Mouse (Mus musculus) midbrain, embryonic 15.5 days (tissue): ENCODE data around the gene Awat2. TPM values are rescaled to one million over a fixed set of nuclear protein-coding genes. Genes with fewer than 3 reads are reported as not detected.

ENCODE experiments used
- ATAC-seq: fragments of 200-750 bp; cut with Nextera tagmentation; replicated peaks from 2 replicates; pipeline ENCODE4 v1.8.0; 2017; ENCODE audit warnings: moderate TSS enrichment
- H3K27ac ChIP-seq: fragments of 300-500 bp; sonication (generic); 2 replicates; pipeline ENCODE4 v1.5.1; 2015; ENCODE audit warnings: mild to moderate bottlenecking, inconsistent platforms
- H3K27me3 ChIP-seq: fragments of 300-500 bp; sonication (generic); replicated peaks from 2 replicates; pipeline ENCODE4 v1.6.1; 2015; ENCODE audit warnings: inconsistent platforms
- H3K36me3 ChIP-seq: fragments of 300-500 bp; sonication (generic); replicated peaks from 2 replicates; pipeline ENCODE4 v1.6.1; 2015; ENCODE audit warnings: inconsistent platforms
- H3K4me1 ChIP-seq: fragments of 300-500 bp; sonication (generic); 2 replicates; pipeline ENCODE4 v1.6.1; 2015; ENCODE audit warnings: inconsistent platforms
- H3K4me2 ChIP-seq: fragments of 300-500 bp; sonication (generic); 2 replicates; pipeline ENCODE4 v1.6.1; 2015; ENCODE audit warnings: inconsistent platforms, mild to moderate bottlenecking, moderate library complexity
- H3K4me3 ChIP-seq: fragments of 300-500 bp; sonication (generic); 2 replicates; pipeline ENCODE4 v1.5.1; 2015; ENCODE audit warnings: mild to moderate bottlenecking, inconsistent platforms
- H3K9ac ChIP-seq: fragments of 300-500 bp; sonication (generic); 2 replicates; pipeline ENCODE4 v1.6.1; 2015; ENCODE audit warnings: mild to moderate bottlenecking, inconsistent platforms
- H3K9me3 ChIP-seq: fragments of 300-500 bp; sonication (generic); 2 replicates; pipeline ENCODE4 v1.6.1; 2016; ENCODE audit warnings: inconsistent platforms
- WGBS: fragments of 180-500 bp; shearing (Covaris S2); methylation state at CpG from one replicate; pipeline ENCODE4 v1.1.7; 2015; ENCODE audit warnings: mixed read lengths; 5-methylcytosine and 5-hydroxymethylcytosine counted together
- microRNA counts: library from miRNA; unstranded; fragments of <30 nt; microRNA quantifications from one replicate; lab custom pipeline; 2016
- microRNA-seq: library from miRNA; unstranded; fragments of <30 nt; microRNA quantifications from one replicate; pipeline ENCODE4, GENCODE M21; 2016
- polyA plus RNA-seq: library from polyadenylated mRNA; unstranded; fragments of >200 nt; fragmentation: Nextera tagmentation; extraction: Ambion mirVana; gene quantifications from 2 replicates; pipeline ENCODE4 v1.2.1, GENCODE M21; 2015

The Awat2 gene
- polyA plus RNA-seq, 1 experiment from 2014 or later, result 0.37 TPM

DNA sequence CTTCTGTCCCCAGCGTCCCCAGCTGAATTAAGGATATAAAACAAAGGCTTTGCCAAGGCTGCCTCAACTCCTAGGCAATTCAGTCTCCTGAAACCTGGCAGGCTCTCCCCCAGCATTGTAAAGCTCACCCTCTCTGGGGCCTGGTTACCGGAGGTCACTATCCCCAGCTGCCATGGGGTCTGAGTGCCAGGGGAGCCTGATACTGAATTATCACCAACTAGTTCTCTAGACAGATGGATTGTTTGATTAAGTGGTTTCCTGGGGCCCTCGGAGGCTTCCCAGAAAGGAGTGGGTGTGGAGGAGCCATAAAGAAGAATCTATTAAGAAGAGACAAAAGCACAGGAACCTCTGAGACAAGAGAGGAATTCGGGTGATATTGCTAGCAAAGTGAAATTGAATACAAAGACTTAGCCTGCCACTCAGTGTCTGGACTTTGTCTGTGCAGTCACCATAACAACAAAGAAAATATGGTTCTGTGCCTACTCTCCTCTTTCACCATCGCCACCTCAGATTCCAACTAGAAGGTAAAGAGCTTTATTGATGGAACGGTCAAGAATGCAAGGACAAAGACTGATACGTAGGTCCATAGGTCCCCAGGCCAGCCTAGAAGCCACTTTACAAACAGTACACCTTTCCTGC, 48.2 kb downstream of the Awat2 start:
- Histone ChIP-seq H3K4me3 (no peak overlapping the region), H3K36me3 (no peaks in the 10 kb centered on the region), H3K4me2 (no peak overlapping the region), H3K27me3 (0 out of 2 replicates have a peak, but pooled peaks cover 6% of the 10 kb centered on the region), H3K4me1 (no peaks in the 10 kb centered on the region), H3K27ac (no peak overlapping the region), H3K9ac (no peak overlapping the region), H3K9me3 (no peaks in the 10 kb centered on the region)
- WGBS, result 61% methylated on average over 7 of the region's 7 CpGs
- peak; percentile 56; the same call in 1 of the 2 replicates for ATAC-seq

- Histone ChIP-seq H3K36me3 (no peaks in the 10 kb centered on the region), H3K9ac (no peak overlapping the region), H3K4me1 (no peaks in the 10 kb centered on the region), H3K27ac (no peak overlapping the region), H3K27me3 (0 out of 2 replicates have a peak, but pooled peaks cover 2% of the 10 kb centered on the region), H3K4me2 (no peak overlapping the region), H3K4me3 (no peak overlapping the region), H3K9me3 (no peaks in the 10 kb centered on the region)
- whole genome bisulfite sequencing, result 30% methylated on average over 6 of the region's 6 CpGs
- no peak for ATAC-seq
These were observed 50.2 kb downstream of the Awat2 start for GRCm38 (mm10) chrX:100392304-100392703.

GRCm38 (mm10) chrX:100389887-100390286, 52.6 kb downstream of the Awat2 start:
- Histone ChIP-seq H3K27ac (no peak overlapping the region), H3K4me3 (no peak overlapping the region), H3K36me3 (no peaks in the 10 kb centered on the region), H3K9ac (no peak overlapping the region), H3K4me1 (no peaks in the 10 kb centered on the region), H3K9me3 (no peaks in the 10 kb centered on the region), H3K27me3 (0 out of 2 replicates have a peak, but pooled peaks cover 2% of the 10 kb centered on the region), H3K4me2 (no peak overlapping the region)
- no peak for ATAC-seq
- WGBS, result 79% methylated on average over 1 of the region's 1 CpGs

- Histone ChIP-seq H3K27ac (no peak overlapping the region), H3K9me3 (no peaks in the 10 kb centered on the region), H3K9ac (no peak overlapping the region), H3K4me1 (no peaks in the 10 kb centered on the region), H3K36me3 (no peaks in the 10 kb centered on the region), H3K4me3 (no peak overlapping the region), H3K4me2 (no peak overlapping the region), H3K27me3 (no peaks in the 10 kb centered on the region; the same call in 1 of the 2 replicates)
- WGBS, result 87% methylated on average over 2 of the region's 2 CpGs
- no peak for ATAC-seq
These were observed 85.5 kb downstream of the Awat2 start for GRCm38 (mm10) chrX:100356974-100357373.

MicroRNAs within 50 kb of the gene (microRNA counts, 519-probe panel; counts per million panel counts)
- 2,776 counts per million, percentile 61 among the panel's probes with 10 or more counts for microRNA mmu-miR-676 (lab: Ali Mortazavi, UCI)

Small RNA genes lying within 50 kb of the gene (microRNA-seq; reads per million reads assigned to microRNA genes)
- 735 reads per million, percentile 77 among the genes with 10 or more reads in this experiment for gene Mir676

Other genes starting within 250 kb of the Awat2 start
- gene Otud6a, start 13.7 kb downstream of the Awat2 start, polyA plus RNA-seq, result not detected in 2 replicates
- gene Igbp1, start 51.6 kb upstream of the Awat2 start, polyA plus RNA-seq, result 23.2 and 24.9 TPM in 2 replicates
- 0.05 TPM in 1 of 2 replicates, not detected in the other for gene Dgat2l6, start 82.1 kb upstream of the Awat2 start, polyA plus RNA-seq
- gene Awat1, start 129.5 kb upstream of the Awat2 start, polyA plus RNA-seq, result not detected in 2 replicates
- gene P2ry4, start 152.2 kb upstream of the Awat2 start, polyA plus RNA-seq, result not detected in 2 replicates
- gene Arr3, start 162.8 kb upstream of the Awat2 start, polyA plus RNA-seq, result not detected in 2 replicates
- gene Kif4, start 183.0 kb upstream of the Awat2 start, polyA plus RNA-seq, result 4.0 and 4.6 TPM in 2 replicates
- gene Pdzd11, start 183.9 kb upstream of the Awat2 start, polyA plus RNA-seq, result 94.0 and 98.2 TPM in 2 replicates